Mouse (Mus musculus): ENCODE results near the gene Atp6v1fnb.

The Atp6v1fnb gene

GRCm38 (mm10) chr6:29471137-29471536 lies at the start of gene Atp6v1fnb:
Gene Atp6v1fnb, plus strand, starts transcription at chr6:29471437.
- in situ Hi-C loops (cut with MboI), result no loop called here

GRCm38 (mm10) chr6:29425118-29425517 lies 46.1 kb upstream of the Atp6v1fnb start:
- in situ Hi-C loops (cut with MboI), result no loop called here

DNA sequence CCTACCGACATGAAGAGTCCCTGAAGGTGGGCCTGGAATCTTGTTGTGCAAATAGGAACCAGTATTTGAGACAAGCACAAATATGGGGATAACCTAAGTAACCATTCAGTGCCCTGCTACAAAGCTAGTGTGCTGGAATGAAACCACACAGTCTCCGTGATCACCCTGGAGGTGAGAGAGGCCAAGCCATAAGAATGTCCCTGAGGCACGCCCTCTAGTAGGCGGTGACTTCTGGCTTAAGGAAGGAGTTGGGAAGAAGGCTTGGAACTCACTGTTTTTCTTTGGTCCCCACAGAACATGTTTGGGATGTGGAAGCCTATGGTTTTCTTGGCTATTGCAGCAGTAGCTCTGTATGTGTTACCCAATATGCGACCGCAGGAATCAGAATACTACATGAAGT lies 44.9 kb upstream of the Atp6v1fnb start:
- in situ Hi-C loops (cut with MboI), result no loop called here

DNA sequence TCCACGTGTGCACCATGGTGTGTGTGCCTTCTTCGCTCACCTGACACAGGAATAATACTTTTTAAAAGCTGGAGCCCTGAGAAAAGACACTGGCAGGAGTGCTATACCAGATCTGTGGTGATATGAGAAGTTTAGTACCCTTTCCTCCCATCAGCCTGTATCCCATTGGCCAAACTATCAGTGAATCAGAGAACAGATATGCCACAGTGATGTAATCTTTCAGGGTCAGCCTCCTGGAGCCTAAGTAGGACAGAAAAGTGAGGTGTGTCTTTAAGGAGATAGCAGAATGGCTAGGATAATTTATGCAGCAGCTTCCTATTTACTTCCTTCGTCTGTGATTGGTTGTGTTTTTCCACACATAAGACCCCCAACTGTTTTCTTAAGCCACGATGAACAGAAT lies 43.1 kb upstream of the Atp6v1fnb start:
- in situ Hi-C loops (cut with MboI), result no loop called here

- in situ Hi-C loops (cut with MboI), result no loop called here
Measured at GRCm38 (mm10) chr6:29430681-29431420, 40.4 kb upstream of the Atp6v1fnb start.

- in situ Hi-C loops (cut with MboI), result no loop called here
Measured at GRCm38 (mm10) chr6:29431473-29431872, 39.8 kb upstream of the Atp6v1fnb start.

DNA sequence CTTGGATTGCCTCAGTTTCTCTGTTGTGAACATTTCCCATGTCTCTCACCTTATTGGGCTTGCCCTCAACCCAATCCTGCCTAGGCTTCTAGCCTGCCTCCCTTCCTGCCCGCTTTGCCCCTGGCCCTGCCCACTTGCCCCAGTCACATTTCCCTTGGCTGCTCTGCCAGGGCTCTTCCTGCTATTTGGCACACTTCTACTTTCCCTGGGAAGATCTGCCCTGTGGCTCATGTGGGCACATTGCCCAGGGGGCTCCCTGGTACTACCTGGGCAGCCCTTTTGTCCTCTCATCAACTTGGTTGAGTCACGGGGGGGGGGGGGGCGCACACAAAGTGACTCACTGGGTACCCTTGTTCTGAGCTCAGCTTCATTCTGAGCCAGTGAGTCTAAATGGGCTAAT lies 39.1 kb upstream of the Atp6v1fnb start:
- in situ Hi-C loops (cut with MboI), result no loop called here

GRCm38 (mm10) chr6:29432676-29433037 lies 38.6 kb upstream of the Atp6v1fnb start:
- in situ Hi-C loops (cut with MboI), result no loop called here

- in situ Hi-C loops (cut with MboI), result no loop called here
Measured at GRCm38 (mm10) chr6:29433038-29433803, 38.0 kb upstream of the Atp6v1fnb start, which contains the start of gene Flnc. Gene Flnc, plus strand, starts transcription at chr6:29433256.

DNA sequence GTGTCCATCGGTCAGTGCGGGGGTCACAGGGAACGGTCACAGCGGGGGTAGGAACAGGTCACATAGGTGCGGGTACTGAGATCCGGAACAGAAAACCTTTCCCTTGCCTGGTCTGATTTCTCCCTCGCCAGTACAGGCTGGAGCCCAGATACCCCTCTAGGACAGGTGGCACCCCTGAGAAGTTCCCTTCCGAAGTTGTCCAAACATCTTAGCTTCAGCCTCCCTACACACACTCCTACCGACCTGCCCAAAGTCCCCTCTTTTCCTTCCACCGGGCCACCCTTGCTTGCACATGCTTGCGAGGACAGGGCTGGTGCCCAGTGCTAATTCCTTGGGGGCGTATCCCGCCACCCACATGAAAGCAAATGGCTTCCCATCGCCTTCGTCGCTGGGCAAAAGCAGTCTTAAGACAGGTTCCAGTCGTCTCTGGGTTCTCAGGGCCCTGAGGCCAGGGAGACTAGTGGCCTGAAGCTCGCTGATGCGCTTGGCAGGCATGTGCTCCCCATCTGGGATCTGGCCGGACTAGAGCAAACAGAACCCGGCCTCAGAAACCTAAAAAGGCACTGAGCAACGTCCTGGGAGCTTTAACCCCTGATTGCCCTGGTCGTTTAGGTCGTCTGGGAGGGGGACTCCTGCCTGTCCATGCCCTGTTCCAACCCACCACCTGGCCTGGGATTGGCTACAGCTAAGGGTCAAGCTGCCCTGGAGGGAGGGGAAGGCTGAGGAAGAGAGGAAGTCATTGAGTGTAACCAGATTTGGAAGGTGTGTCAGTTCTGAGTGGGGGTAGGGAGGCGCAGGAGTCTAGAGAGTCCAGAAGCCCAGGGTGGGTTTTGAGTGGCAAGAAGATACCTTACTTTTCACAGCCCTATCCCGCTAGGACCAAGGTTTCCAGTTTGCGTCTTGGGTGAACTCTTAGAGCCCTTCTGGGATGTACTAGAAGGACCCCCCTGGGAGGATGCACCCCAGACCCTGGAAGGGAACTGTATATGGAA lies 37.1 kb upstream of the Atp6v1fnb start:
- in situ Hi-C loops (cut with MboI), result no loop called here

DNA sequence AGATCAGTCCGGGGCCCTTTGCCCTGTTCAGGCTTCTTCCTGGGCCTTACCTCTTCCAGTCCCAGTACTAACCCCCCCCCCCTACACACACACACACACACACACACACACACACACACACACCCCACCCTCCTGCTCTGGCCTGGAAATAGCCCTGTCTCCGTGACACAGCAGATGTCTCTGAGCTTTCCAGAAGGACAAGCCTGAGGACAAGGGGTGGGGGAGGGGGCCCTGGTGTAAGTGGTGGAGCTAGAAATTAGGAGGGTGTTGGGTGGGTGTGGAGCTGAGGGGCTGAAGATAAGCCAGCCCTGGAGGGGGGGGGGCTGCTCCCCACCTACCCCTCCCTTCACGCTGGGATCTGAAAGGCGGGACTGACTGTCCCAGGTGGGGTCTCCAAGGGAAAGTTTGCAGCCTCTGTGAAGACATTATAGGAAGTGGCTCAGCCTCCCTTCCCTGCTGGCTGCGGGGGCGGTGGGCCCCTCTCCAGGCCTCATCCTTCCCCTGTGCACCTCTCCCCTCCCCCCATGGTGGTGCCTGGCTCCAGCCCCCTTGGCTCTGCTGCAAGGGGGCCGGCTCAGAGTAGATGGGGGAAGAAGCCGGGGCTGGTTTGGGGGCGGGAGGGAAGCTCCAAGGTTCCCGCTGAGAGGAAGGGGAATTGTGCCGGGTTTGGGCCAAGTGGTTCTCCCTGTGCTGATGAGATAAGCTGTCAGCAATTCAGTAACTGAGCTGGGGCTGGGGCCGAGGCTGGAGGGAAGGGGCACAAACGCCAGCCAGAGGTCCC lies 36.1 kb upstream of the Atp6v1fnb start:
- in situ Hi-C loops (cut with MboI), result no loop called here

DNA sequence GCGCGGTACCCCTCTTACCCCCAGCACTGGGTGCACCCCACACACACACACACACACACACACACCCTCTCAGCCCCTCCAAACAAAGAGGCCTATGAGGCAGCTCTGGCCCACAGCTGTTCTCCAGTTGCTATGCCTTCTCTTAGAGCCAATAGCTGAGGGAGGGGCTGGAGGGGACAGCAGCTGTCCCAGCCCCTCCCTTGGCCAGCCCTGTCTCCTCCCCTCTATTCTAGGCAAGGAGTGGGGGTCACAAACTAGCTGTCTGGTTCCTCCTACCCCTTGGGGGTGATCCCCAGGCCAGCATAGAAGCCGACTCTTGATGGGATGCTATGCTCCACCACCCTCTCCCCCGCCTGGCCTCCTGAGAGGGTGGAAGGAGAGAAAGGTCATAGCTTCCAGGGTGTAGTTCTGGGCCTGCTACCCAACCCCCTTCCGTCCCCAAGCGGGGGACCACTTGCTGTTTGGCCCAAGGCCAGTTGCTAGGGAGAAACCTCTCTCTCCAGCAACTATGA lies 35.2 kb upstream of the Atp6v1fnb start:
- in situ Hi-C loops (cut with MboI), result no loop called here

GRCm38 (mm10) chr6:29436461-29436934 lies 34.7 kb upstream of the Atp6v1fnb start:
- in situ Hi-C loops (cut with MboI), result no loop called here

GRCm38 (mm10) chr6:29439251-29439650 lies 32.0 kb upstream of the Atp6v1fnb start:
- in situ Hi-C loops (cut with MboI), result no loop called here

DNA sequence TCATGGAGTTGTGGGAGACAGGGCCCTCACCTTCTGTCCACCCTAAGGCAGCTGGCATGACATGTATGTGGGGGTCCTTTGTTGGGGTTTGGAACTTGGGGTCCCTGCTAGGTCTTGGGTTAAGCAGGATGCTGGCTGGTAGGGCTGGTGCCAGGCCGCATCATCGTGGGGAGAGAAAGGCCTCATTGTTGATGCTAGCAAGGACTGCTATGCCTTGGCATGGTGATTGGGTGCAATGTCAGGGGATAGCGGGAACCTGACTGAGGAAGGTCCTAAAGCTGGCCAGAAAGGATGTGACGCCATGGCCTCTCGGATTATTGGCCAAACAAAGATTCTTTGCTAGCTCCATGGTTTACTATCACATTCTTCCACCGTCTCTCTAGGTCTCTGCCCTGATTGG lies 31.4 kb upstream of the Atp6v1fnb start:
- in situ Hi-C loops (cut with MboI), result no loop called here

DNA sequence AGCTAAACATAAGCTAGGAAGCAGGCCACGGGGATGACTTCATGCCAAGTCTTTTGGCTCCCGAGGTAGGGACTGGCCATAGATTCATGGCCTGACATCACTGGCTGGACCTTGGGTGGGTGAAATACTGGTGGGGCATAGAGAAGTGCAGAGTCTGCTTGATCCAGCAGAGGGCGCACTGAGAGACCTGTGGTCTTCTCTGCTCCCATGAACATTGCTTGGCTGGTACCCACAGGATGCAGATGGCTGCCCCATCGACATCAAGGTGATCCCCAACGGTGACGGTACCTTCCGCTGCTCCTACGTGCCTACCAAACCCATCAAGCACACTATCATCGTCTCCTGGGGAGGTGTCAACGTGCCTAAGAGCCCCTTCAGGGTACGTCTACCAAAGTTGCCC lies 26.5 kb upstream of the Atp6v1fnb start:
- in situ Hi-C loops (cut with MboI), result no loop called here

- in situ Hi-C loops (cut with MboI), result no loop called here
Measured at GRCm38 (mm10) chr6:29445354-29445753, 25.9 kb upstream of the Atp6v1fnb start.

- in situ Hi-C loops (cut with MboI), result no loop called here
Measured at GRCm38 (mm10) chr6:29449858-29450257, 21.4 kb upstream of the Atp6v1fnb start.

DNA sequence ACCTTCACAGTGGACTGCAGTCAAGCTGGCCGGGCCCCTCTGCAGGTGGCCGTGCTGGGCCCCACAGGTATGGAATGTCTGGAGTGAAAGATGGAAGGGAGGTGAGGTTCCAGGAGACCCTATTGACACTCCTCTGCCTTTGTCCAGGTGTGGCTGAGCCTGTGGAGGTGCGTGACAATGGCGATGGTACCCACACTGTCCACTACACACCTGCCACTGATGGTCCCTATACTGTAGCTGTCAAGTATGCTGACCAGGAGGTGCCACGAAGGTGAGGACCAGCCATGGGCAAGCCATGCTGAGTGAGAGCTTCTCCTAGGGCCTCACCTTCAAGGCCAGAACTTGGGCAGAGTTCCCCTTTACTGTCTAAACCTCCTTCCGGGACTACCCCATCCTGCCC lies 20.6 kb upstream of the Atp6v1fnb start:
- in situ Hi-C loops (cut with MboI), result no loop called here

GRCm38 (mm10) chr6:29461502-29461901 lies 9.7 kb upstream of the Atp6v1fnb start:
- in situ Hi-C loops (cut with MboI), result no loop called here

DNA sequence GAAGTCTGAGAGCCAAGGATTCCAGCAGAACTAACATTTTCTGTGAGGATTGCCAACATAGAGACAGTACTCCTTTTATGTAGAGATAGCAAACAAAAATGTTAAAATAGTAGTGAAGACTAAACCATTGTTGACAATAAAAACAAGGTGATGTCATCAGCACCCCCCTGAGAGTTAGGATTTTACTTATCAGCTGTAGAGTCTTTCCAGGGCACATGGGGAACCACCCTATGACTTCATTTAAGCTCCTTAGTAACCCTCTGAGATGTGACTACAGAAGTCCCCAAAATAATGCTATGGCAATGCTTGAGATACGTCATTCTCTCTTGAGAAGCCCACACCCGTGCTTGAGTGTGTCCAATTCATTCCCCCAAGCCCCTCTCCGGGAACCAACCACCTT lies 7.8 kb upstream of the Atp6v1fnb start:
- in situ Hi-C loops (cut with MboI), result no loop called here
